Mouse (Mus musculus): Measurements from ENCODE around the gene Xdh. TPM values are rescaled to one million over a fixed set of nuclear protein-coding genes. Genes with fewer than 3 reads are reported as not detected.

The Xdh gene
- total and polyA plus RNA-seq, 3 experiments, result 2.0 to 14.5 TPM; not detected in 1

GRCm38 (mm10) chr17:73894399-73894798, 55.6 kb downstream of the Xdh start:
- peaks cover 10 to 17% of the 10 kb centered on the region in 2 experiments for H3K4me1 ChIP-seq (ENCODE audit: control insufficient read depth in 1 of 2, insufficient read depth in 2 of 2, low read length in 2 of 2)
- H3K4me3 ChIP-seq (ENCODE audit: control insufficient read depth in 1 of 2, insufficient read depth in 1 of 2, low read depth in 2 of 2, low read length in 2 of 2), result peak overlapping the region in 1 of 2 experiments; percentile 51; a peak in 2 of 4 replicates
- H3K9me3 ChIP-seq (replicated peaks; ENCODE audit: insufficient read depth, low read length), result no peaks in the 10 kb centered on the region
- H3K27ac ChIP-seq (ENCODE audit: control insufficient read depth, low read depth, low read length), result no peak overlapping the region
- H3K27me3 ChIP-seq (ENCODE audit: control insufficient read depth in 1 of 2, insufficient read depth in 2 of 2, low read length in 2 of 2), result no peaks in the 10 kb centered on the region
- peaks cover 0 to 10% of the 10 kb centered on the region in 2 experiments; a peak in 2 of 4 replicates for H3K36me3 ChIP-seq (ENCODE audit: control insufficient read depth in 1 of 2, insufficient read depth in 2 of 2, low read length in 2 of 2)
- peak; percentile 58 for DNase-seq (ENCODE audit: low read depth, low spot score)
- no peak overlapping the region for H3K9ac ChIP-seq (ENCODE audit: control insufficient read depth, low read depth, low read length, poor library complexity, severe bottlenecking)
- no peaks in the 10 kb centered on the region for H3K79me2 ChIP-seq (ENCODE audit: control insufficient read depth, insufficient read depth, low read length, poor library complexity)
- no peak for TF ChIP-seq MAZ (IDR thresholded peaks at IDR 0.05; ENCODE audit: low read depth, low read length)
- peak in 1 of 2 experiments; percentile 43; a peak in 1 of 4 replicates for TF ChIP-seq EP300 (IDR thresholded peaks at IDR 0.05; ENCODE audit: low read depth in 1 of 2, low read length in 2 of 2)
- TF ChIP-seq POLR2A (IDR thresholded peaks at IDR 0.05; ENCODE audit: control insufficient read depth in 1 of 2, insufficient read depth in 1 of 2, low read depth in 1 of 2, low read length in 2 of 2, poor library complexity in 1 of 2), result no peak

- Histone ChIP-seq H3K27ac (ENCODE audit: control insufficient read depth, low read depth, low read length) (peak overlapping the region; percentile 93), H3K79me2 (ENCODE audit: control insufficient read depth, insufficient read depth, low read length, poor library complexity) (no peaks in the 10 kb centered on the region), H3K36me3 (ENCODE audit: control insufficient read depth in 1 of 2, insufficient read depth in 2 of 2, low read length in 2 of 2) (peaks cover 0 to 10% of the 10 kb centered on the region in 2 experiments; a peak in 2 of 4 replicates), H3K4me3 (ENCODE audit: control insufficient read depth in 1 of 2, insufficient read depth in 1 of 2, low read depth in 2 of 2, low read length in 2 of 2) (peak overlapping the region; percentile 30 to 51), H3K9me3 (replicated peaks; ENCODE audit: insufficient read depth, low read length) (no peaks in the 10 kb centered on the region), H3K9ac (ENCODE audit: control insufficient read depth, low read depth, low read length, poor library complexity, severe bottlenecking) (peak overlapping the region; percentile 42), H3K4me1 (ENCODE audit: control insufficient read depth in 1 of 2, insufficient read depth in 2 of 2, low read length in 2 of 2) (peaks cover 10 to 17% of the 10 kb centered on the region in 2 experiments), H3K27me3 (ENCODE audit: control insufficient read depth in 1 of 2, insufficient read depth in 2 of 2, low read length in 2 of 2) (no peaks in the 10 kb centered on the region)
- DNase-seq (ENCODE audit: low read depth, low spot score), result peak; percentile 91
- TF ChIP-seq TCF12 (IDR thresholded peaks at IDR 0.05; ENCODE audit: low read depth, low read length), result peak; percentile 94
- peak; percentile 96 for TF ChIP-seq GATA1 (IDR thresholded peaks at IDR 0.05; ENCODE audit: low read depth, low read length)
- TF ChIP-seq ZNF384 (IDR thresholded peaks at IDR 0.05; ENCODE audit: low read depth, low read length), result peak; percentile 43; the same call in 1 of the 2 replicates
- TF ChIP-seq MAFK (IDR thresholded peaks at IDR 0.05; ENCODE audit: borderline replicate concordance, low read depth, low read length), result peak; percentile 13; the same call in 1 of the 2 replicates
- peak; percentile 85 for TF ChIP-seq RCOR1 (IDR thresholded peaks at IDR 0.05; ENCODE audit: low read depth, low read length)
- TF ChIP-seq EP300 (IDR thresholded peaks at IDR 0.05; ENCODE audit: low read depth in 1 of 2, low read length in 2 of 2), result peak; percentile 93 to 98
- TF ChIP-seq E2F4 (IDR thresholded peaks at IDR 0.05; ENCODE audit: borderline replicate concordance, low read depth, low read length), result no peak
- 0 out of 4 replicates have a peak, but pooled peaks of 1 of the 2 experiments have one; percentile 3 for TF ChIP-seq POLR2A (IDR thresholded peaks at IDR 0.05; ENCODE audit: control insufficient read depth in 1 of 2, insufficient read depth in 1 of 2, low read depth in 1 of 2, low read length in 2 of 2, poor library complexity in 1 of 2)
- peak; percentile 62; the same call in 1 of the 2 replicates for TF ChIP-seq ELF1 (IDR thresholded peaks at IDR 0.05; ENCODE audit: low read depth, low read length)
- no peak for TF ChIP-seq CTCF (IDR thresholded peaks at IDR 0.05 in 2 of 3, conservative IDR thresholded peaks at IDR 0.05 in 1 of 3; ENCODE audit: control insufficient read depth in 1 of 3, insufficient read depth in 1 of 3, low read depth in 2 of 3, low read length in 3 of 3, poor library complexity in 1 of 3, severe bottlenecking in 1 of 3)
- TF ChIP-seq MYB (IDR thresholded peaks at IDR 0.05; ENCODE audit: low read depth, low read length), result peak; percentile 54
- TF ChIP-seq NRF1 (IDR thresholded peaks at IDR 0.05; ENCODE audit: insufficient read depth, low read depth, low read length, poor library complexity, severe bottlenecking), result no peak
- TF ChIP-seq USF1 (IDR thresholded peaks at IDR 0.05; ENCODE audit: low read depth, low read length), result no peak
- no peak for TF ChIP-seq CHD1 (IDR thresholded peaks at IDR 0.05; ENCODE audit: low read depth, low read length)
- TF ChIP-seq MEF2A (IDR thresholded peaks at IDR 0.05; ENCODE audit: extremely low read depth, insufficient replicate concordance, low read depth, low read length, poor library complexity, severe bottlenecking), result peak; percentile 31; the same call in 1 of the 2 replicates
- TF ChIP-seq ZC3H11A (IDR thresholded peaks at IDR 0.05; ENCODE audit: low read depth, low read length), result no peak
- TF ChIP-seq GABPA (IDR thresholded peaks at IDR 0.05; ENCODE audit: low read depth, low read length), result no peak
- peak; percentile 44; the same call in 1 of the 2 replicates for TF ChIP-seq CHD2 (IDR thresholded peaks at IDR 0.05; ENCODE audit: low read length)
- no peak for TF ChIP-seq USF2 (IDR thresholded peaks at IDR 0.05; ENCODE audit: borderline replicate concordance in 1 of 2, insufficient read depth in 1 of 2, low read depth in 1 of 2, low read length in 2 of 2)
- no peak for TF ChIP-seq SMC3 (IDR thresholded peaks at IDR 0.05; ENCODE audit: low read depth, low read length)
- no peak; the same call in 1 of the 2 replicates for TF ChIP-seq TBP (IDR thresholded peaks at IDR 0.05; ENCODE audit: low read depth, low read length)
- TF ChIP-seq KAT2A (conservative IDR thresholded peaks at IDR 0.05; ENCODE audit: low read depth, low read length), result peak; percentile 44; the same call in 1 of the 2 replicates
- peak; percentile 88 for TF ChIP-seq MXI1 (IDR thresholded peaks at IDR 0.05; ENCODE audit: low read depth, low read length)
- TF ChIP-seq POLR2AphosphoS5 (IDR thresholded peaks at IDR 0.05; ENCODE audit: borderline replicate concordance, low read depth, low read length), result no peak
- 0 out of 2 replicates have a peak, but pooled peaks have one; percentile 42 for TF ChIP-seq HCFC1 (IDR thresholded peaks at IDR 0.05; ENCODE audit: low read depth, low read length)
- no peak for TF ChIP-seq ZKSCAN1 (IDR thresholded peaks at IDR 0.05; ENCODE audit: low read depth, low read length)
- TF ChIP-seq RAD21 (IDR thresholded peaks at IDR 0.05; ENCODE audit: low read depth, low read length), result no peak
- no peak for TF ChIP-seq JUND (IDR thresholded peaks at IDR 0.05; ENCODE audit: low read depth, low read length)
- peak; percentile 86 for TF ChIP-seq ETS1 (IDR thresholded peaks at IDR 0.05; ENCODE audit: low read depth, low read length)
Observed at GRCm38 (mm10) chr17:73893822-73894221, 56.2 kb downstream of the Xdh start.
